Mouse (Mus musculus): Measurements from ENCODE around the gene Pdzrn3. TPM values are rescaled to one million over a fixed set of nuclear protein-coding genes. Genes with fewer than 3 reads are reported as not detected.
A peak's percentile ranks its signal among the peaks of the same experiment; 100 is the strongest.

Gene Pdzrn3
- total RNA-seq, 4 experiments from 2014 or later = 29.9 to 34.4 (median 32.5) TPM

GRCm38 (mm10) chr6:101328514-101328913 is 49.2 kb downstream of the Pdzrn3 start:
- DNase-seq (ENCODE audit: low spot score in 2 of 2) = no peak

DNA sequence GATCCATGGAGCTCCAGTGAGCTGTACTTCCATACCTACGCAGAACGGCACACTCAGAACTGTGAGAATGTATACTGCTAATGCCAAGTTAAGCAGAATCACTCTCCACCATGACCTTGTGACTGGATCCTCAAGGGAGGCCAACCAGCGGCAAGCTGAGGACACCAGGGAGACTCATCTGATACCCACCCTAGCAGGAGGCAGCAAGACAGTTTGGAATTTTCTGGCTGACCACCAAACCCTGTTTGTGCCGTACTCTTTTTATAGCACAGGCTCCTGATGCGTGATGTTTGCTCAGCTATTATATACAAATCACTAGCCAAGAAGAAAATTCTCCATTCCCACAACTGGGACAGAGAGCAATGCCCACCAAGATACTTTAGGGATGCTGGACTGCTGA is 50.0 kb downstream of the Pdzrn3 start:
- DNase-seq (ENCODE audit: low spot score in 2 of 2) = no peak

- DNase-seq (ENCODE audit: low spot score in 2 of 2) = no peak
Measured at GRCm38 (mm10) chr6:101327196-101327595, 50.5 kb downstream of the Pdzrn3 start.

GRCm38 (mm10) chr6:101325842-101326639 is 51.7 kb downstream of the Pdzrn3 start:
- DNase-seq (ENCODE audit: low spot score in 2 of 2) = no peak

- no peak for DNase-seq (ENCODE audit: low spot score in 2 of 2)
Measured at GRCm38 (mm10) chr6:101322580-101322979, 55.1 kb downstream of the Pdzrn3 start.

- no peak for DNase-seq (ENCODE audit: low spot score in 2 of 2)
Measured at GRCm38 (mm10) chr6:101320386-101320785, 57.3 kb downstream of the Pdzrn3 start.

- DNase-seq (ENCODE audit: low spot score in 2 of 2) = no peak
Measured at GRCm38 (mm10) chr6:101319374-101319967, 58.2 kb downstream of the Pdzrn3 start.

- DNase-seq (ENCODE audit: low spot score in 2 of 2) = no peak
Measured at GRCm38 (mm10) chr6:101318530-101318929, 59.2 kb downstream of the Pdzrn3 start.

DNA sequence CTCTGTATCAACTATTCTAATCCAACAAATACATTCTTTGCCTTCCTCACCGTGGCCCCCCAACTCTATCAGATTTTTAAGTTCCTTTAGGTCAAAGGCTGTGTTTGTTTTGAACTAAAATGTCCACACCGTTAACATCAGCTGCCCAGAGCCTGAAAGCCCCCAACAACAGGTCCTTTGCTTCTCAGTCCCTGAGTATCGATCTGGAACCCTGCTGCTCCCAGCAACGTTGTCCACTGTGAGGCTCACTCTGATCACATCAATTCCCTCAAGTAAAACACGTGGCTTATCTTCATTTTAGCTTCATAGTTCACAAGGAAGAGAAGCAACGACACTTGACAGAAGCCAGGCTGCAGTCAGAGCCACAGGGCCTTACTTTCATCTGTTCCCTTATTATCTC is 66.3 kb downstream of the Pdzrn3 start:
- no peak for DNase-seq (ENCODE audit: low spot score in 2 of 2)

DNA sequence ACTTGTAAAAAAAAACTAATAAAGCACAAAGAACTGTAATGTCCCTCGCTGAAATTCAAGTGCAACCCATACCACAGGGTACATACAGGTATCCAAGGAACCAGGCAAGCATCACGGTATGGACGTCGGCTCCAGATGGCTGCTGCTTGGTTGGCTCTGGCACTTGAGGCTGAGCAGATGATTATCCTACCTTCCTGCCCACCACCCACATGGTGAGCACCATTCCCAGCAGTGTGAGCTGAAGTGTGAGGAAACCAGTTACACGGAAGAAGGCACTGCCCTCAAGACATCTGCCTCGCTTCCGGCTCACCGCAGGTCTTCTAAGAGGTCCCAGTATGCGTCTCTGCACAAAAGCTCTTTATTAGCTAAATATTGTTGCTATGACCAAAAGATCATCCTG is 67.2 kb downstream of the Pdzrn3 start:
- peak in 1 of 2 experiments; percentile 72 for DNase-seq (ENCODE audit: low spot score in 2 of 2)

DNA sequence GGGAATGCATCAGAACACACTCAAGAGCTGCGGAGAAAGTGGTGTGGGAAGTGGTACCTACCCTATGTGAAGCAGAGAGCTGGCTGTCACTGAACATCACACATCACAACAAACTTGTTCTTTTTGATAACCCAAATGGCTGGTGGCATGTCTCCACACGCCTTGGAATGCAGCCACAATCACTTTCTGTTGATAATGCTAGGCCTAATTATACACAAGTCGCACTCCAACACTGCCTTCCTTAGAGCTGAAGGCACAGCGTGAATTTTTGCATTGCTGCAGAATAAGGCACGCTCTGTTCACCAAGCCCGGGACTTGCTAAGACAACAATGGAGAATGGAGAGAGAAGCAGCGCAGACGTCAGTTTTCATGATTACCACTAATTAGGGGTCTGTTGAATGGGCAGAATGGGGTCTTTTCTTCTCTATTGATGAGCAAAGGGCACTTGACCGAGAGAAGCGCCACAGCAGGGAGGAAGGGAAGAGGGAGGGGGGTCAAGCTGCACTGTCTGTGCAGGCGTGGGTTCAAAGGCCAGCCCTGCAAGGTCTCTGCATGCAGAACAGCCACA is 69.6 kb downstream of the Pdzrn3 start:
- DNase-seq (ENCODE audit: low spot score in 2 of 2) = peak; percentile 43 to 79

GRCm38 (mm10) chr6:101306834-101307233 is 70.9 kb downstream of the Pdzrn3 start:
- no peak for DNase-seq (ENCODE audit: low spot score in 2 of 2)

- DNase-seq (ENCODE audit: low spot score in 2 of 2) = no peak
Measured at GRCm38 (mm10) chr6:101305543-101305942, 72.2 kb downstream of the Pdzrn3 start.

- peak in 1 of 2 experiments; percentile 63 for DNase-seq (ENCODE audit: low spot score in 2 of 2)
Measured at GRCm38 (mm10) chr6:101303959-101304738, 73.5 kb downstream of the Pdzrn3 start.

GRCm38 (mm10) chr6:101303501-101303900 is 74.2 kb downstream of the Pdzrn3 start:
- DNase-seq (ENCODE audit: low spot score in 2 of 2) = no peak

- DNase-seq (ENCODE audit: low spot score in 2 of 2) = no peak
Measured at GRCm38 (mm10) chr6:101301154-101301553, 76.5 kb downstream of the Pdzrn3 start.

GRCm38 (mm10) chr6:101299434-101299833 is 78.3 kb downstream of the Pdzrn3 start:
- no peak for DNase-seq (ENCODE audit: low spot score in 2 of 2)

DNA sequence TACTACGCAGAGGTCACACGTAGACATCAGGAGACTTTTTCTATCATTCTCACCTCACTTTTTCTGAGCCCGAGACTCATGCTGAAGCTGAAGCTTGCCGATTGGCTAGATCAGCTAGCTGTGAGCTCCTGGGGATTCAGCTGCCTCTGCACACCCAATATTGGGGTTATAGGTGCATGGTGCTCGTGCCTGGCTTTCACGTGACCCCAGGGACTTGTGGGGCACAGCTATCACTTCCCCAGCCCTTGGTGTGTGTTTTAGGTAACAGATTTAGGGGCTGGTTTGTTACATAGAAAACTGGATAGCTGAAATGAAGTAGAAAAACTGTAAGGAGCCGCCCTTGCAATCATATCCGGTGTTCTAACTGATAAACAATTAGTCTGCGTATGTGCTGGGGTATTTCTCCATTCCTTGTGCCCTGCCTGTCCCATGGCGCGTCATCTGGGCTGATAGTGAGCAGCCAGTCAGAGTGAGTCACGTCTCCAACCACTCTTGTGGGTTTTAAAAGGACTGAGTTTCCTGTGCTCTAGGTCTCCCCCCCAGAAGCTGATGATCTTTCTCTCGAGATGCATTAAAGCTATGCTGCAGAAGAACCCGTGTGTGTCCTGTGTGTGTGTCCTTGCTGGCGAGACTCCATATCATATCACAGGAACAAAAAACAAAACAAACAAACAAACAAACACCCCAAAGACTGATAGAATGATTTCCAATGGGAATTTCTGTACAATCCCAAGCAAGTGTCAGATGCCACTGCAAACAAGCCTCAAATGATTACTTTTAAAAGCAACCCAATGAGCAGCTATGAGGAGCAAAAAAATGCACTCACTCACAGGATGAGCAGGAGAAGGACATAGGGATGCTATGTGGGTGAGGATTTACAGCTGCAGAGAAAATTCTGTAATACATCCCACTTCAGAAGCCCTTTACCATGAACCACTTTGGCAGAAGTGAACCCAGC is 79.9 kb downstream of the Pdzrn3 start:
- no peak for DNase-seq (ENCODE audit: low spot score in 2 of 2)

- no peak for DNase-seq (ENCODE audit: low spot score in 2 of 2)
Measured at GRCm38 (mm10) chr6:101296997-101297396, 80.7 kb downstream of the Pdzrn3 start.

DNA sequence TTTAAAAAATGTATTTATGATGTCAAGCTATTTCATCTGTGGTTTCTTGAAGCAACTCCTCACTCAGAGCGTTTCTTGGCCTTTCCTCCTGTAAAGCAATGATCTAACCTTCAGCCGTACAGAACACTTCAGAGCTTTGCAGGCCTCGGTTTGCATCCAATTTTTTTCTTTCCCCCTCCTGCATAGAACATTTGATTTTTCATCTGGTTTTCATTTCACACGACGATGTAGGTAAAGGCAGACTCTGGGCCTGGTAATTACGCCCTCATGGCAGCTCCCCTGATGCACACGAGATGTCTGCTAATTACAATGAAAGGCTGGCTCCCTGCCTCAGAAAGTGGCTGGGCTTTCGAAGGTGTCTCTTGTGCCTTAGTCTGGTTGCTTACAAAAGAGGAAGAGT is 81.4 kb downstream of the Pdzrn3 start:
- no peak for DNase-seq (ENCODE audit: low spot score in 2 of 2)

Measured in left cerebral cortex, adult 8-10 months (tissue).